Mouse (Mus musculus): Measurements from ENCODE around the gene Ascc2.
"Not testable (repeated sequence)": the region's sequence is repeated elsewhere in the genome, so short reads cannot be mapped to it uniquely, and the experiment has no call there.

Ascc2 gene

GRCm38 (mm10) chr11:4634395-4634794 is 3.2 kb upstream of the Ascc2 start:
- DNase-seq = no peak

- DNase-seq = peak; percentile 9
Observed at GRCm38 (mm10) chr11:4636782-4637342, 685 bp upstream of the Ascc2 start.

GRCm38 (mm10) chr11:4638261-4638660 is 714 bp downstream of the Ascc2 start:
- DNase-seq = no peak

GRCm38 (mm10) chr11:4641185-4641584 is 3.6 kb downstream of the Ascc2 start:
- DNase-seq = no peak

- DNase-seq = no peak
Observed at GRCm38 (mm10) chr11:4643722-4644121, 6.2 kb downstream of the Ascc2 start.

GRCm38 (mm10) chr11:4645180-4645579 is 7.6 kb downstream of the Ascc2 start:
- DNase-seq = not testable (repeated sequence)

GRCm38 (mm10) chr11:4646409-4646808 is 8.9 kb downstream of the Ascc2 start:
- no peak for DNase-seq

- DNase-seq = no peak
Observed at GRCm38 (mm10) chr11:4659818-4660217, 22.3 kb downstream of the Ascc2 start.

GRCm38 (mm10) chr11:4660309-4661025 is 22.9 kb downstream of the Ascc2 start:
- DNase-seq = no peak

- peak; percentile 28 for DNase-seq
Observed at GRCm38 (mm10) chr11:4661324-4661723, 23.8 kb downstream of the Ascc2 start.

- peak; percentile 30 for DNase-seq
Observed at GRCm38 (mm10) chr11:4661871-4662495, 24.4 kb downstream of the Ascc2 start.

- DNase-seq = no peak
Observed at GRCm38 (mm10) chr11:4662496-4662878, 24.9 kb downstream of the Ascc2 start.

- DNase-seq = no peak
Observed at GRCm38 (mm10) chr11:4671736-4672135, 34.2 kb downstream of the Ascc2 start.

- DNase-seq = peak; percentile 52
Observed at GRCm38 (mm10) chr11:4674593-4674992, 37.0 kb downstream of the Ascc2 start.

GRCm38 (mm10) chr11:4675126-4675562 is 37.6 kb downstream of the Ascc2 start:
- no peak for DNase-seq

GRCm38 (mm10) chr11:4675693-4676092 is 38.1 kb downstream of the Ascc2 start:
- DNase-seq = no peak

- DNase-seq = no peak
Observed at GRCm38 (mm10) chr11:4677250-4677872, 39.8 kb downstream of the Ascc2 start.

- peak; percentile 86 for DNase-seq
Observed at GRCm38 (mm10) chr11:4678700-4679440, 41.3 kb downstream of the Ascc2 start.

- peak; percentile 45 for DNase-seq
Observed at GRCm38 (mm10) chr11:4679441-4679832, 41.9 kb downstream of the Ascc2 start.

GRCm38 (mm10) chr11:4680126-4680525 is 42.6 kb downstream of the Ascc2 start:
- DNase-seq = no peak

GRCm38 (mm10) chr11:4683516-4683915 is 46.0 kb downstream of the Ascc2 start:
- no peak for DNase-seq

GRCm38 (mm10) chr11:4684186-4684585 is 46.6 kb downstream of the Ascc2 start:
- DNase-seq = no peak

GRCm38 (mm10) chr11:4685071-4685470 is 47.5 kb downstream of the Ascc2 start:
- DNase-seq = no peak

Data from layer of hippocampus, adult 9-11 months (tissue).